Mouse (Mus musculus) embryonic facial prominence, embryonic 11.5 days (tissue): ENCODE results near the gene Srsf10. TPM values are rescaled to one million over a fixed set of nuclear protein-coding genes. Genes with fewer than 3 reads are reported as not detected.
A peak's percentile ranks its signal among the peaks of the same experiment; 100 is the strongest.

Source experiments
- ATAC-seq: fragments of 200-750 bp; cut with Nextera tagmentation; replicated peaks from 2 replicates; pipeline ENCODE4 v1.8.0; 2017; ENCODE audit warnings: low read depth; ENCODE audit not compliant: insufficient number of reproducible peaks, low FRiP score, low TSS enrichment
- DNase-seq: peaks from one replicate; pipeline ENCODE4 v3.0.0-alpha.2; 2015; ENCODE audit warnings: low spot score
- H3K27ac ChIP-seq: fragments of 300-500 bp; sonication (generic); replicated peaks from 2 replicates; pipeline ENCODE4 v1.5.1; 2014; ENCODE audit warnings: mild to moderate bottlenecking, low read depth, low read length, control low read depth
- H3K27me3 ChIP-seq: fragments of 300-500 bp; sonication (generic); 2 replicates; pipeline ENCODE4 v1.6.1; 2014; ENCODE audit warnings: mild to moderate bottlenecking, low read length, moderate library complexity, mixed read lengths; ENCODE audit not compliant: control insufficient read depth, insufficient read depth
- H3K36me3 ChIP-seq: fragments of 300-500 bp; sonication (generic); replicated peaks from 2 replicates; pipeline ENCODE4 v1.6.1; 2014; ENCODE audit warnings: low read depth, mild to moderate bottlenecking, low read length, moderate library complexity, mixed read lengths; ENCODE audit not compliant: control insufficient read depth, insufficient read depth
- H3K4me1 ChIP-seq: fragments of 300-500 bp; sonication (generic); 2 replicates; pipeline ENCODE4 v1.6.1; 2014; ENCODE audit warnings: low read length, mixed read lengths; ENCODE audit not compliant: control insufficient read depth, insufficient read depth
- H3K4me2 ChIP-seq: fragments of 300-500 bp; sonication (generic); 2 replicates; pipeline ENCODE4 v1.6.1; 2014; ENCODE audit warnings: low read depth, mild to moderate bottlenecking, control low read depth, low read length, moderate library complexity
- H3K4me3 ChIP-seq: fragments of 300-500 bp; sonication (generic); 2 replicates; pipeline ENCODE4 v1.5.1; 2014; ENCODE audit warnings: low read depth, low read length, control low read depth
- H3K9ac ChIP-seq: fragments of 300-500 bp; sonication (generic); replicated peaks from 2 replicates; pipeline ENCODE4 v1.6.1; 2014; ENCODE audit warnings: mild to moderate bottlenecking, control low read depth, low read length
- H3K9me3 ChIP-seq: fragments of 300-500 bp; sonication (generic); replicated peaks from 2 replicates; pipeline ENCODE4 v1.6.1; 2016; ENCODE audit warnings: mild to moderate bottlenecking, low read length, inconsistent platforms, mixed read lengths; ENCODE audit not compliant: control insufficient read depth
- WGBS: fragments of 180-500 bp; shearing (Covaris S2); extraction: QIAGEN DNeasy Blood & Tissue Kit; methylation state at CpG from one replicate; pipeline ENCODE4 v1.1.7; 2014; 5-methylcytosine and 5-hydroxymethylcytosine counted together
- polyA plus RNA-seq: library from polyadenylated mRNA; unstranded; fragments of >200 nt; fragmentation: Nextera tagmentation; extraction: Ambion mirVana; gene quantifications from 2 replicates; pipeline ENCODE4 v1.2.1, GENCODE M21; 2014

Srsf10 gene
- polyA plus RNA-seq, 1 experiment from 2014 or later: 489 TPM

GRCm38 (mm10) chr4:135857597-135858186 lies 2.1 kb downstream of the Srsf10 start:
- no peak for DNase-seq
- H3K27me3 ChIP-seq: no peaks in the 10 kb centered on the region
- H3K9ac ChIP-seq: peak overlapping the region; percentile 58
- WGBS: 12% methylated on average over 7 of the region's 7 CpGs
- ATAC-seq: no peak
- H3K4me3 ChIP-seq: peak overlapping the region; percentile 96
- H3K4me1 ChIP-seq: peaks cover 6% of the 10 kb centered on the region
- H3K9me3 ChIP-seq: no peaks in the 10 kb centered on the region
- peak overlapping the region; percentile 67 for H3K4me2 ChIP-seq
- no peak overlapping the region for H3K27ac ChIP-seq
- H3K36me3 ChIP-seq: peaks cover 3% of the 10 kb centered on the region; the same call in 1 of the 2 replicates

DNA sequence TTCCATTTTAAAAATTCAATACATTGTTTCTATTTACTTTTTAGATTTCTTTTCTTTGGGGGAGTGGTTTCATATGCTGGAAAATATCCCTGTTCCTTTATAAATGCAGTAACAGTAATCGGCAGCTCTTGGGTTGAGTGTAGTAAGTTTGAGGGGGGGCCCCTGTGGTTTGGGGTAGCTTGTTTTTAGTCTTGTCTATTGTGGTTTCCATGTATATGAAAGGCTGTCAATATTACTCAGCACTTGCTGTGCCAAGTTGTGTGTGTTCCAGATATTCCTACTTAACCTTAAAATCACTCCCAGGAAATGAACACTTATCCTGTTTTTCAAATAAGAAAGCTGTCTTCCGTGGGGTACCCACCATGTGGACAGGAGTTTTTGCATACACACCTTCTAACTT lies 13.4 kb downstream of the Srsf10 start:
- DNase-seq (no peak), ATAC-seq (no peak)
- Histone ChIP-seq H3K27me3 (no peaks in the 10 kb centered on the region), H3K4me3 (no peak overlapping the region), H3K9me3 (no peaks in the 10 kb centered on the region), H3K4me1 (no peaks in the 10 kb centered on the region), H3K4me2 (no peak overlapping the region), H3K9ac (no peak overlapping the region), H3K27ac (no peak overlapping the region), H3K36me3 (peaks cover 2% of the 10 kb centered on the region; the same call in 1 of the 2 replicates)
- WGBS: 68% methylated on average over 2 of the region's 2 CpGs

- ATAC-seq (no peak), DNase-seq (no peak)
- Histone ChIP-seq H3K36me3 (peaks cover 2% of the 10 kb centered on the region; the same call in 1 of the 2 replicates), H3K27me3 (no peaks in the 10 kb centered on the region), H3K4me1 (no peaks in the 10 kb centered on the region; the same call in 1 of the 2 replicates), H3K4me2 (no peak overlapping the region), H3K9me3 (no peaks in the 10 kb centered on the region), H3K27ac (no peak overlapping the region), H3K9ac (no peak overlapping the region), H3K4me3 (no peak overlapping the region)
- 62% methylated on average over 2 of the region's 2 CpGs for WGBS
Measured at GRCm38 (mm10) chr4:135870227-135871023, 14.9 kb downstream of the Srsf10 start.

DNA sequence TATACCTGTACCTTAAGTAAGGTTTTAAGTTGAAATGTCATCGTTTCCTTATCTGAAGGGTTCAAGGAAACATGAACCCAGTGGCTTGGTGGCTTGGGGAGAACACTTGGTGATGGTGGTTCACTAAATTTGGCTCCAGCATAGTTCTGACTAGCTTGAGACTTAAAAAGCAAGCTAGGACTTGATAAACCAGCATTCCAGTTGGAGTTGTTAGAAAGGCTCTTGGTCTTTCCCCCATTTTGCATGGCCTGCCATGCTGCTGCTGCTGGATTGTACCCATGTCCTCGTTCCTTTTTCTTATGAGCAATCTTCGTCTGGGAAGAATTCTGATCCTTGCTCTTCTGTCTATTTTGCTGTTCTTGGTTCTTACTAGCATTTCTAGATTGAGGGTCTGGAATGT lies 16.5 kb downstream of the Srsf10 start:
- peak overlapping the region; percentile 98; the same call in 1 of the 2 replicates for H3K9ac ChIP-seq
- no peaks in the 10 kb centered on the region for H3K9me3 ChIP-seq
- H3K27me3 ChIP-seq: no peaks in the 10 kb centered on the region
- DNase-seq: no peak
- H3K4me3 ChIP-seq: peak overlapping the region; percentile 80
- peaks cover 2% of the 10 kb centered on the region; the same call in 1 of the 2 replicates for H3K36me3 ChIP-seq
- no peak overlapping the region for H3K27ac ChIP-seq
- H3K4me2 ChIP-seq: peak overlapping the region; percentile 52
- 54% methylated on average over 3 of the region's 3 CpGs for WGBS
- no peak for ATAC-seq
- no peaks in the 10 kb centered on the region; the same call in 1 of the 2 replicates for H3K4me1 ChIP-seq

- peak overlapping the region; percentile 98 for H3K9ac ChIP-seq
- peak overlapping the region; percentile 52 for H3K4me2 ChIP-seq
- H3K27me3 ChIP-seq: no peaks in the 10 kb centered on the region
- peak overlapping the region; percentile 80 for H3K4me3 ChIP-seq
- H3K4me1 ChIP-seq: no peaks in the 10 kb centered on the region; the same call in 1 of the 2 replicates
- 11% methylated on average over 17 of the region's 17 CpGs for WGBS
- no peak for ATAC-seq
- peaks cover 2% of the 10 kb centered on the region; the same call in 1 of the 2 replicates for H3K36me3 ChIP-seq
- no peak for DNase-seq
- no peaks in the 10 kb centered on the region for H3K9me3 ChIP-seq
- peak overlapping the region; percentile 99 for H3K27ac ChIP-seq
Measured at GRCm38 (mm10) chr4:135872589-135873391, 17.2 kb downstream of the Srsf10 start.

DNA sequence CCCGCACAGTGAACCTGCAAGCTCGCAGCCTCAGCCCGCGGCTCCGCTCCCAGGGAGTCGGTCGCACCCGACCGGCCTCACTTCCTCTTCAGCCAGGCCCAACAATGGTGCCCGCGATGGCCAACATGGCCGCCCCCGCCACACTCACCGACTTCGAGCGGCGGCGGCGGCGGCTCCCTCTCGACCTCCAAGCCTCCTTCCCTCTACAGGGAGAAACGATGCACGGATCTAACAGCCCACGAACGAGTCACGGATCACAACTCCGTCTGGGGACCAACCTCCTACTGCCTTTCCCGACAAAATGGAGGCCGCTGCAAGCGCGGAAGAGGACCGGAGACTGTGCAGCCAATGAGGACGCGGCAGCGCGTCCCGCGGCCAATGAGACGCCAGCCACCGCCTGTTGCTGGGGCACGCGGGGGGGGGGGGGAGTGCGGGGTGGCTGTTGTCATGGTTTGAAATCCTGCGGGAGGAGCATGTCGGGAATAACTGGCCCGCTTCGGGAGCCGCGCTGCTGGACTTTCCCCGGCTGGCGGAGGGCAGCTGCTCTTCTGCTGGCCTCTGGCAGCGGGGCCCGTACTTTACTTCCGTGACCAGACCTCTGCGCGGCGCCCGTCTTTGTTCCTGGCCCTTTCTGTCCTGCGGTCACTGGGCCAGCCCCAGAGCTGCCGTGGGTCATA lies 18.1 kb downstream of the Srsf10 start, which contains the start of gene Pnrc2:
Gene Pnrc2 (minus strand): TSS at position 325 of the 677 bp plus-strand sequence.
- H3K4me2 ChIP-seq: peak within 1 kb of the TSS; percentile 52
- H3K4me1 ChIP-seq: no peaks in the 10 kb centered on the region; the same call in 1 of the 2 replicates
- H3K36me3 ChIP-seq: peaks cover 2% of the 10 kb centered on the region; the same call in 1 of the 2 replicates
- peak within 1 kb of the TSS; percentile 98 for H3K9ac ChIP-seq
- ATAC-seq: peak; percentile 90
- DNase-seq: peak; percentile 94
- no peaks in the 10 kb centered on the region for H3K9me3 ChIP-seq
- peak within 1 kb of the TSS; percentile 99 for H3K27ac ChIP-seq
- no peaks in the 10 kb centered on the region for H3K27me3 ChIP-seq
- under 1% methylated on average over 52 of the region's 60 CpGs for WGBS
- H3K4me3 ChIP-seq: peak within 1 kb of the TSS; percentile 80
